Mouse (Mus musculus) liver, postnatal 0 days (tissue): Measurements from ENCODE around the gene Ppp6r3.

Experiments
- CTCF ChIP-seq: sonication (generic); IDR thresholded peaks from 2 replicates; pipeline ENCODE4 v1.5.1; 2016; ENCODE audit warnings: antibody characterized with exemption, low read depth
- EP300 ChIP-seq: IDR thresholded peaks from 2 replicates; pipeline ENCODE4 v1.6.1; 2016; ENCODE audit warnings: antibody characterized with exemption, low read depth, mild to moderate bottlenecking

DNA sequence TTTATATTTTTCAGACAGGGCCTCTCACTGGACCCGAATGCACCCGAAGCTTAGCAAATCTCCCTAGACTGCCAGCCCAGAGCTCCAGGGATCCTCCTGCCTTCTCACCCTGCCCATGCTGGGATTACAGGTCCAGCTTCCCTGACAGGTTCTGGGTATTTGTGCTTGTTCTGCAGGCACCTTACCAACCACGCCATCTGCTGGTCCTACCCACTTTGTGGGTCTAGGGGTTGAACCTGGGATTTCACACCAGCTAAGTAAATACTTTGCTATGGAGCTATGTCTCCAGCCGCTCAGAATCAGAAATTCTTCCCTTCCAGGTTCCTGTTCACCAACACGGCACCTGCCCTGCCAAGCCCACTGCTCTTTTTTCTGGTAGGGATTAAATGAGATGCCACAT, 137.6 kb downstream of the Ppp6r3 start:
- peak; percentile 38 for TF ChIP-seq CTCF
- TF ChIP-seq EP300 = no peak
